Mouse (Mus musculus): ENCODE data around the gene Ninj1. TPM values are rescaled to one million over a fixed set of nuclear protein-coding genes. Genes with fewer than 3 reads are reported as not detected.

The Ninj1 gene
- polyA plus RNA-seq, 1 experiment from 2014 or later = 61.2 TPM

DNA sequence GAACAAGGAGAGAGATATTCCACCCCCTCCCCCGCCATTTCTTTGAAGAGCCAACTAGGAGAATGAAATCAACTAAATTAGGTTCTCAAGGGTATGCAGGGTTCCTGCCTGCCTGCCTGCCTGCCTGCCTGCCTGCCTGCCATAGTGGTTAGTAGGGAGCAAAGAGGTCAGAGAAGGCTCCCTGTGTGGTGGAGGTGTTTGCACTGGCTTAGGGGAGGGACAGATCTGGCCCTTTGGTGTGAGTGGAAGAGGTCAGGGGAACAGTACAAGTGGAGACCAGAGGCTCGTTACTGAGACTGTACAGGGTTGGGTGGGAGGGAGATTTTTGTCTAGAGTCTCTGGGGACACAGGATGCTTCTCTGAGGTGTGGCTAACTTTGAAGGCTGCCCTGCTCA, 1.7 kb downstream of the Ninj1 start:
- 54% methylated on average over 2 of the region's 2 CpGs for WGBS
- H3K4me2 ChIP-seq = peak overlapping the region; percentile 99
- H3K4me1 ChIP-seq = peaks cover 59% of the 10 kb centered on the region
- H3K27me3 ChIP-seq (replicated peaks) = no peaks in the 10 kb centered on the region
- H3K4me3 ChIP-seq = peak overlapping the region; percentile 88
- no peak for ATAC-seq (ENCODE audit: extremely low read depth, insufficient number of reproducible peaks, low FRiP score, low TSS enrichment)
- H3K9me3 ChIP-seq = no peaks in the 10 kb centered on the region
- no peak overlapping the region; the same call in 1 of the 2 replicates for H3K27ac ChIP-seq (replicated peaks)
- peak overlapping the region; percentile 91; the same call in 1 of the 2 replicates for H3K9ac ChIP-seq
- H3K36me3 ChIP-seq = 0 out of 2 replicates have a peak, but pooled peaks cover 5% of the 10 kb centered on the region

DNA sequence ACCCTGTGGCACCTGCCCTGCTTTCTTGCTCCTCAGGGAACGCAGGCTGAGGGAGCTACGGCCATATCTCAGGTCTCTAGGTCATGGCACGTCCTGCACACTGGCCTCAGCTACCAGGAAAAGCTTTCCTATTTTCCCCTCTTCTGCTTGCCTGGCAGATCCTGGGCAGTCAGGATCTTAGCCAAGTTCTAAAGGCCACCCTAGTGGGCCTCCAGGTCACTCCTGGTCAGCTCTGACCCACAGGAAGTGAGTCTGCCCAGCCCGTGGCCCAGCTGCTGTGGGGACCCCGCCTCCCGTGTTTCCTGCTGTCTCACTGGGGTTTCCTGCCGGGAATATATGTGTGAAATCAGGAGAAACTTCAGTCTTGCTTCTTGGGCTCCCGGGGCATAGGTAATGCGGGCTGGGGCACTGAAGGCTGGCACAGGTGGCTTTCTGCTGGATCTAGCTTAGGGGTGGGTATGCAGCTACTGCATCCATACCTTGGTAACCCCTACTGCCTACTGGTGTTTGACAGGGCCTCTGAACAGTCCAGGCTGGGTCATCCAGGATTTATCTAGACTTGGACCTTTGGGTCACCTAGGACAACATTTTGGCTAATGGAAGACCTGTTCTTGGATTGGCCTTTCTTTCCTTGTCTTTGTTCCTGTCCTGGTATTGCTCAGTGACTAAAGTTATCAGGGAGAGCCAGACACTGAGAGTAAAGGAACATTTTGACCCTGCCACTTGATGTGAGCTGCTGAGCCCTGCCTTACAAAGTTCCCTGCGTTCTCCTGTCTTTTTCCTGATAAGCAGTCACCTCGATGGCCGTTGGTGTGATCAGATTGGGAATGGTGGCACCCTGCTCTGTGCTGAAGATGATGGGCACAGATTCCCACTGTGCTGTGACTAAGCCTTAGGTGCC, 2.9 kb downstream of the Ninj1 start:
- Histone ChIP-seq H3K27me3 (replicated peaks) (no peaks in the 10 kb centered on the region), H3K9ac (peak overlapping the region; percentile 1), H3K9me3 (no peaks in the 10 kb centered on the region), H3K27ac (replicated peaks) (peak overlapping the region; percentile 42), H3K4me3 (no peak overlapping the region), H3K4me2 (peak overlapping the region; percentile 99; the same call in 1 of the 2 replicates), H3K4me1 (peaks cover 59% of the 10 kb centered on the region), H3K36me3 (peaks cover 15% of the 10 kb centered on the region)
- no peak for ATAC-seq (ENCODE audit: extremely low read depth, insufficient number of reproducible peaks, low FRiP score, low TSS enrichment)
- 50% methylated on average over 12 of the region's 12 CpGs for WGBS

DNA sequence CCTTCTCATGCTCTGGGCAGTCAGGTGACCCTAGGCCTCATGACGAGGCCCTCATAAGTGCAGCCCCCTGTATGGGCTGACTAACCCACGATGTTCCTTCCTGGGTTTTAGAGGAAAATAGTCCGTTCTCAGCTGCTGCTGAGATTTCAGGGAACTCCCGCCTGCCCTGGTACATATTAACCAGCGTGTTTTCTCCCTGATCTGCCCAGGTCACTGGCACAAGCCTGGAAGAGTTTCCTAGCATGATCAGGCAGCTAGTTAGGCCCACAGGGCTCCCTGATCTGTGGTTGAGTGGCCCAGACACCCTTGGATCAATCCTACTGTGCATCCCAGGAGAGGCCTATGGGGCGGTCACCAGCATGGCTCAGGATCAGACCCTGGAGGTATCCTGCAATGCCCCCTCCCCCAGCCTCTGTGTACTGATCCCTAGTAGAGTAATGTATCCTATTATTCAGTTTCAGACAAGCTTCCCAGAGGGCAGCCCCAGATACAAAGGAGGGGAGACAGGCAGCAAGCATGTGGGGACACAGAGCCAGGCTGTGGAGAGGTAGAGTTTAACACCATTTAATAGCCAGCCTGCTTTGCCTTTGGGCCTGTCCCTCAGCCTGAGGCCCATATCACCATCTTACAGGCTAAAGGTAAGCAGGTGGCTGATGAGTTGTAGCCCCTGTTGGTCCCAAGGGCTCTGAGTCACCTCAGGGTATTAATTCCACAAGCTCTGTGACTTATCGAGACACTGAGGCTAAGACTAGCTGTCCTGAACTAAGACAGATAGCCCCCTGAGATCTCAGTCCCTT, 3.8 kb downstream of the Ninj1 start:
- H3K27ac ChIP-seq (replicated peaks) = peak overlapping the region; percentile 36; the same call in 1 of the 2 replicates
- no peak for ATAC-seq (ENCODE audit: extremely low read depth, insufficient number of reproducible peaks, low FRiP score, low TSS enrichment)
- WGBS = 75% methylated on average over 7 of the region's 7 CpGs
- H3K9me3 ChIP-seq = no peaks in the 10 kb centered on the region
- no peaks in the 10 kb centered on the region for H3K27me3 ChIP-seq (replicated peaks)
- H3K4me1 ChIP-seq = peaks cover 59% of the 10 kb centered on the region
- no peak overlapping the region for H3K4me2 ChIP-seq
- no peak overlapping the region for H3K4me3 ChIP-seq
- peaks cover 24% of the 10 kb centered on the region for H3K36me3 ChIP-seq
- peak overlapping the region; percentile 1 for H3K9ac ChIP-seq

DNA sequence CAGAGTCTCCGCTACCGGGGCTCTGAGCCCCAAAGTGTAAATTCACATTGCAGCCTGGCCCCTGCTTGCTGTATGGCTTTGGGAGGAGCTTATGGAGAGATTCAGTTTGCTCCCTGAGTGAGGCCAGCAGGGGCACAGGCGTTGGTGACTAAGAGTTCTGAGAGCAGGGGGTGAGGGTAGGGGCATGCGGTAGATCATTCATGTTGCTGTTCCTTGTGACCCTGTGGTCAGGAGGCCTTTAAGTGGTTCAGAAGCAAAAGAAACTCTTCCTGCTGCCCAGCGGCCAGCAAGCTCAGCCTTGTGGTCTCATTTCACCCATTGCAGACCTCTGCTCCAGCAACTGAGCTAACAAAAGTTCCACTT, 4.4 kb downstream of the Ninj1 start:
- Histone ChIP-seq H3K9ac (peak overlapping the region; percentile 1), H3K9me3 (no peaks in the 10 kb centered on the region), H3K27me3 (replicated peaks) (no peaks in the 10 kb centered on the region), H3K4me2 (0 out of 2 replicates have a peak overlapping the region, but pooled peaks have one; percentile 18), H3K4me1 (peaks cover 56% of the 10 kb centered on the region), H3K27ac (replicated peaks) (peak overlapping the region; percentile 28; the same call in 1 of the 2 replicates), H3K4me3 (no peak overlapping the region), H3K36me3 (peaks cover 30% of the 10 kb centered on the region)
- 51% methylated on average over 5 of the region's 5 CpGs for WGBS
- ATAC-seq (ENCODE audit: extremely low read depth, insufficient number of reproducible peaks, low FRiP score, low TSS enrichment) = no peak

DNA sequence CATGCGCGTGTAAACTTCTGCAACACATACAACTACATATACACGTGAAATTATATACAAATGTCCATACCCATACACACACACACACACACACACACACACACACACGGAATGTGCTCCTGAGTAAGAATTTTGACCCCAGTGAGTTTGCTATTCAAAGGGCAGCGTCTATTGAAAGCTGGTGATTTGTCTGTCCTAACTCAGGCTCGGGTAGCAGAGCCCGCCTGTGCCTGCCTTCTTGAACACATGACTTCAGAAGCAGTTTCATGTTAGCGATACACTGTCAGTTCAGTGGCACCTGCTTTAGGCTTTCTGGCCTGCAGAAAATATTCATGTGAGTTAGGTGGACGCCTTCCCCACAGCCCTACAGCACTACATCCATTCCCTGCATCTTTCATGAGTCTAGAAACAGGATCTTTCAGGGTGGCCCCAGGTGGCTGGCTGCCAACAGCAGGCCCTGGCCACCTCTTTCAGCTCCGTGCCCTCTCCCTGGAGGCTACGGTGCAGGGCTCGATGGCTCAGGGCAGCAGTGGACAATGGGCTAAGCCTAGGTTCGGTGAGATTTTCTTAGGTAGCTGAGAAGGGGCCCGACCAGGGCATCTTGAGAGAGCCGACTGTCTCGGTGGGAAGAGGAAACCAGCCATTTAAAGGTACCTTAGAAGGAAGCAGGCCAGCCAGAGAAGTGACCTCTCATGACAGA, 5.0 kb downstream of the Ninj1 start:
- Histone ChIP-seq H3K4me3 (no peak overlapping the region), H3K9me3 (no peaks in the 10 kb centered on the region), H3K4me2 (no peak overlapping the region), H3K4me1 (peaks cover 56% of the 10 kb centered on the region), H3K27me3 (replicated peaks) (no peaks in the 10 kb centered on the region), H3K27ac (replicated peaks) (no peak overlapping the region), H3K36me3 (peaks cover 36% of the 10 kb centered on the region), H3K9ac (peak overlapping the region; percentile 44)
- no peak for ATAC-seq (ENCODE audit: extremely low read depth, insufficient number of reproducible peaks, low FRiP score, low TSS enrichment)
- WGBS = 69% methylated on average over 16 of the region's 16 CpGs

DNA sequence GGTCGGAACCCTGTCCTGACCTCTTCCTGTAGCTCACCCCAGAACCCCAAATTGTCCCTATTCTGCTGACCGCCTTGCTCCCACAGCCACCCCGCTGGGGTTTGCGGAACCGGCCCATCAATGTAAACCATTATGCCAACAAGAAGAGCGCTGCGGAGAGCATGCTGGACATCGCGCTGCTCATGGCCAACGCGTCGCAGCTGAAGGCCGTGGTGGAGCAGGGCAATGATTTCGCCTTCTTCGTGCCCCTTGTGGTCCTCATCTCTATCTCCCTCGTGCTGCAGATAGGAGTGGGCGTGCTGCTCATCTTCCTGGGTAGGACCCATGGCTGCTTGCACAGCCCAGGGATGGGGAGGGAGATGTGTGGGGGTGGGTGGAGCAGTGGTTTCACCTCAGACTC, 6.4 kb downstream of the Ninj1 start:
- H3K36me3 ChIP-seq = peaks cover 36% of the 10 kb centered on the region
- H3K4me3 ChIP-seq = no peak overlapping the region
- WGBS = 90% methylated on average over 17 of the region's 17 CpGs
- H3K4me1 ChIP-seq = peaks cover 48% of the 10 kb centered on the region
- H3K27me3 ChIP-seq (replicated peaks) = no peaks in the 10 kb centered on the region
- H3K27ac ChIP-seq (replicated peaks) = no peak overlapping the region
- H3K9me3 ChIP-seq = no peaks in the 10 kb centered on the region
- no peak overlapping the region for H3K9ac ChIP-seq
- H3K4me2 ChIP-seq = no peak overlapping the region
- no peak for ATAC-seq (ENCODE audit: extremely low read depth, insufficient number of reproducible peaks, low FRiP score, low TSS enrichment)

DNA sequence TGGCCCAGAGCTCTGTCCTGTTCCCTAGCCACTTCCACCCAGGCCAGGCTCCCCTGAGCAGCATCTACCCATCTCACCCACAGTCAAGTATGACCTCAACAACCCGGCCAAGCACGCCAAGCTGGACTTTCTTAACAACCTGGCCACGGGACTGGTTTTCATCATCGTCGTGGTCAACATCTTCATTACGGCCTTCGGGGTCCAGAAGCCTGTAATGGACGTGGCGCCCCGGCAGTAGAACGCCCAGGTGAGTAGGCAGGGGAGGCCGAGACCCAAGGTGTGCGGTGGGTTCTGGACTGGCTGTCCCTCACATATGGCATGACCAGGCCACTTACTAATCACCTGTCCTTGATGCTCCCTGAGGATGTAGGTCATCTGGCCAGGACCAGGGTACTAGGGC, 7.5 kb downstream of the Ninj1 start:
- no peak for ATAC-seq (ENCODE audit: extremely low read depth, insufficient number of reproducible peaks, low FRiP score, low TSS enrichment)
- Histone ChIP-seq H3K9ac (no peak overlapping the region), H3K4me3 (no peak overlapping the region), H3K36me3 (peaks cover 36% of the 10 kb centered on the region), H3K9me3 (no peaks in the 10 kb centered on the region), H3K27ac (replicated peaks) (no peak overlapping the region), H3K4me2 (no peak overlapping the region), H3K27me3 (replicated peaks) (no peaks in the 10 kb centered on the region), H3K4me1 (peaks cover 36% of the 10 kb centered on the region)
- 92% methylated on average over 13 of the region's 13 CpGs for WGBS

DNA sequence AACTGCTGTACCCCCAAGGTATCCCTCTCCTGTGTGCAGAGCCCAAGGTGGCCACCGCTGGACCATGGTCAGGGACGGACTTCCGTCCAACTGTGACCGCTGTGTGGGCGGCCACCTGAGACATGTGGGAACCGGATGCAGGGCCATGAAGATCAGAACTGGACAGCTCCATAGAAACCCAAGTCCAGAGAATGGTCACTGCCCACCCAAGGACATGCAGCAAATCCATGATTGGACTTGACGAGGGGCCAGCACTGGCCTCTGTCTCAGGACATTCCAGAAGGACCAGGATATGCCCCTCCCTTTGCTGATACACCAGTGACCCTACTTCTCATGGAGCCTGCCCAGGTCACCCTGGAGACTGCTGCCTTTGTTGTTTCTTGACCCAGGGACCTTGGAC, 8.4 kb downstream of the Ninj1 start:
- no peaks in the 10 kb centered on the region for H3K27me3 ChIP-seq (replicated peaks)
- no peak overlapping the region for H3K4me3 ChIP-seq
- peaks cover 36% of the 10 kb centered on the region for H3K36me3 ChIP-seq
- H3K9ac ChIP-seq = no peak overlapping the region
- no peak overlapping the region for H3K4me2 ChIP-seq
- H3K9me3 ChIP-seq = no peaks in the 10 kb centered on the region
- H3K27ac ChIP-seq (replicated peaks) = no peak overlapping the region
- no peak for ATAC-seq (ENCODE audit: extremely low read depth, insufficient number of reproducible peaks, low FRiP score, low TSS enrichment)
- 75% methylated on average over 7 of the region's 7 CpGs for WGBS
- H3K4me1 ChIP-seq = peaks cover 28% of the 10 kb centered on the region

DNA sequence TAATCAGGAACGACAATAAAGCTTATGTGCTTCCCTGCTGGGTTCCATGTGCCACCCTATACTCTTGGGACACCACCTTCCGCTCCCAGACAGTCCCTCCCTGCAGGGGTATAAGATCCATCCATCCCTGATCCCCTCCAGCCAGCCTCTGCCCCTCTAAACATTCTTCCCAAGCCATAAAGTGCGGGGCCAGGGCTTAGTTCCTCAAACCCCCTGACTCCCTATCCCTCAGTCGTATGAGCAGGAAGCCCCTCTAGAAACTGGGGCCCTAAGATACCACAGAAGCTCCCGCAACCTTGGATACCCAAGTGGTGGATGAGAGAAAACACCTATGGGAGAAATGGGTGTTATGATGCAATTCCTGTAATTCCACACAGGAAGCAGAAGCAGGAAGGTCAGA, 8.9 kb downstream of the Ninj1 start:
- Histone ChIP-seq H3K27me3 (replicated peaks) (no peaks in the 10 kb centered on the region), H3K9ac (no peak overlapping the region), H3K9me3 (no peaks in the 10 kb centered on the region), H3K4me1 (peaks cover 22% of the 10 kb centered on the region), H3K4me3 (no peak overlapping the region), H3K4me2 (no peak overlapping the region), H3K27ac (replicated peaks) (no peak overlapping the region), H3K36me3 (peaks cover 36% of the 10 kb centered on the region)
- 75% methylated on average over 5 of the region's 5 CpGs for WGBS
- ATAC-seq (ENCODE audit: extremely low read depth, insufficient number of reproducible peaks, low FRiP score, low TSS enrichment) = no peak

DNA sequence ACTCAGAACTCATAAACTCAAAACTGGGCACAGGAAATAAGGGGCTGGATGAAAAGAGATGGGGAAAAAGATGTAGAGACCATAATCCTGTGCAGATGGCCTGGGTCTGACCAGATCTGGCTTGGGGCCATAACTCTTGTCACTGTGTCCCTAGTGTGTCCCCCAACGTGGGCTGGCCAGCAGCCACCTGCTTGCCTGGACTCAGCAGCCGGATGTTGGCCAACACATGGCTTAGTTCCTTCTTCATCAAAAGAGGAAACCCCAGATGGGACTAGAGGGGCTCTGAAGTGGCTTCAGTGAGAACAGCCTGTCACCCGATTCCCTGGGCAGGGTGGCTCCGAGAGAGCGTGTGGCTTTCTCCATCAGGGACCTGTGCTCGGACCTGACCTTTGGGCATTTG, 9.5 kb downstream of the Ninj1 start:
- ATAC-seq (ENCODE audit: extremely low read depth, insufficient number of reproducible peaks, low FRiP score, low TSS enrichment) = no peak
- no peak overlapping the region for H3K4me2 ChIP-seq
- WGBS = 71% methylated on average over 6 of the region's 6 CpGs
- H3K36me3 ChIP-seq = peaks cover 38% of the 10 kb centered on the region
- no peak overlapping the region for H3K27ac ChIP-seq (replicated peaks)
- no peaks in the 10 kb centered on the region for H3K27me3 ChIP-seq (replicated peaks)
- no peak overlapping the region for H3K9ac ChIP-seq
- H3K9me3 ChIP-seq = no peaks in the 10 kb centered on the region
- H3K4me1 ChIP-seq = peaks cover 16% of the 10 kb centered on the region
- H3K4me3 ChIP-seq = no peak overlapping the region

DNA sequence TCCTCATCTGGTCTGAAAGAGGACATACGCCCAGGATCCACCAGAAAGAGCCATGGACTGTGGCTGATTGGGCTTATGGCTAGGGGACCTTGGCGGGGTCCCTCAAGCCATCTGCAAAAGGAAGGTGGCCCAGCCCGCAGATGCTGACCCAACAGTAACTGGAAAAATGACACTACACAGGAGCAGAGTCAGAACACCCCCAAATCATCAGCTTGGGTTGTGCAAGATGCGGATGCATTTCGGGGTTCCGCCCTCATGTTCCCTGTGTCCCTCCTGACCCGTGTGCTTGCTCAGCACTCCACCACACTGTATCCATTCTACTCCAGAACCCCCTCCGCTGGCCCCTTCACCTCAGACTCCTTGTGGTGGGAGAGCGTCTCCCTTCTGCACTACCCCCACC, 11.4 kb downstream of the Ninj1 start:
- Histone ChIP-seq H3K4me2 (no peak overlapping the region), H3K9me3 (no peaks in the 10 kb centered on the region), H3K27ac (replicated peaks) (no peak overlapping the region), H3K9ac (no peak overlapping the region), H3K4me1 (peaks cover 6% of the 10 kb centered on the region; the same call in 1 of the 2 replicates), H3K36me3 (peaks cover 54% of the 10 kb centered on the region), H3K27me3 (replicated peaks) (no peaks in the 10 kb centered on the region), H3K4me3 (no peak overlapping the region)
- WGBS = 85% methylated on average over 9 of the region's 9 CpGs
- ATAC-seq (ENCODE audit: extremely low read depth, insufficient number of reproducible peaks, low FRiP score, low TSS enrichment) = no peak
